Mouse (Mus musculus) spleen, adult 2 months (tissue): ENCODE data around the gene Babam2.

Experiments used
- CTCF ChIP-seq: fragments of 200-500 bp; IDR thresholded peaks from 2 replicates; pipeline ENCODE4 v1.5.1; 2011; ENCODE audit warnings: mild to moderate bottlenecking, inconsistent platforms; ENCODE audit not compliant: insufficient read depth, insufficient read length, insufficient replicate concordance; ENCODE audit errors: extremely low read depth
- POLR2A ChIP-seq: fragments of 200-500 bp; IDR thresholded peaks from 2 replicates; pipeline ENCODE4 v1.6.1; 2011; ENCODE audit warnings: low read depth, low read length, inconsistent platforms

DNA sequence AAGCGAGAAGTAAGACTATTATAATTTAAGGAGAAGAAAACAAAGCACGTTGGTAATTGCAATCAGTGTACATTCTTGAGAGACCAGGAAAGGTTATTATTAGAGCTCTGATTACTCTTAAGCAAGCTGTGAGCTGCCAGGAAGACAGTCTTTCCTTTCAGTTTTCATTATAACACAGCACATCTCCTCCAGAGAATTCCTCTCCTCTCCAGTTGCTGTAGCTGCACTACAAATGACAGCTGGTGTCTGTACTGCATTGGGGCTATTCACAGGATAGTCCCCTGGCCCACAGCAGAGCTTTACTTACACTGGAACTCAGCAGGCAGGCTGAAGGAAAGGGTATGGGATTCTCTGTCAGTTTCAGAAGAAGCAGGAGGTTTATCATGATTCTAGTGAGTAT, 24.1 kb upstream of the Babam2 start:
- no peak for TF ChIP-seq CTCF
- no peak for TF ChIP-seq POLR2A
